Mouse (Mus musculus) hematopoietic stem cell, adult 5-6 weeks (primary cell): ENCODE results near the gene Ccr2. TPM values are rescaled to one million over a fixed set of nuclear protein-coding genes. Genes with fewer than 3 reads are reported as not detected.

Experiments
- total RNA-seq: library from RNA; stranded (forward); fragments of 172-1452, 232-1000 nt; gene quantifications from 2 replicates; pipeline ENCODE4 v1.2.3, GENCODE M21; 2017

The Ccr2 gene
- total RNA-seq, 1 experiment from 2014 or later: 11.8 TPM

Other genes starting within 250 kb of the Ccr2 start
- gene Xcr1, start 239.9 kb upstream of the Ccr2 start, total RNA-seq: 0.25 and 0.38 TPM in 2 replicates
- 3.6 and 11.7 TPM in 2 replicates for gene Ccr1, start 133.3 kb upstream of the Ccr2 start, total RNA-seq
- gene Ccr1l1, start 123.5 kb upstream of the Ccr2 start, total RNA-seq: 0.44 TPM in 1 of 2 replicates, not detected in the other
- gene Ccr3, start 80.0 kb upstream of the Ccr2 start, total RNA-seq: 0.35 and 1.8 TPM in 2 replicates
- 0.84 and 3.2 TPM in 2 replicates for gene Ccr5, start 19.6 kb downstream of the Ccr2 start, total RNA-seq
- gene 2010315B03Rik, start 210.7 kb downstream of the Ccr2 start, total RNA-seq: 26.1 and 41.5 TPM in 2 replicates